Mouse (Mus musculus) embryonic facial prominence, embryonic 13.5 days (tissue): ENCODE results near the gene Rgcc. TPM values are rescaled to one million over a fixed set of nuclear protein-coding genes. Genes with fewer than 3 reads are reported as not detected.

Source experiments
- ATAC-seq: fragments of 200-750 bp; cut with Nextera tagmentation; 2 replicates; pipeline ENCODE4 v1.8.0; 2017; ENCODE audit warnings: low read depth; ENCODE audit not compliant: insufficient number of reproducible peaks, insufficient read depth, low FRiP score, low TSS enrichment
- H3K27ac ChIP-seq: fragments of 300-500 bp; sonication (generic); 2 replicates; pipeline ENCODE4 v1.5.1; 2015; ENCODE audit warnings: moderate library complexity, mild to moderate bottlenecking, inconsistent platforms
- H3K27me3 ChIP-seq: fragments of 300-500 bp; sonication (generic); 2 replicates; pipeline ENCODE4 v1.6.1; 2015; ENCODE audit warnings: mild to moderate bottlenecking, inconsistent platforms
- H3K36me3 ChIP-seq: fragments of 300-500 bp; sonication (generic); 2 replicates; pipeline ENCODE4 v1.6.1; 2015; ENCODE audit warnings: mild to moderate bottlenecking, inconsistent platforms
- H3K4me1 ChIP-seq: fragments of 300-500 bp; sonication (generic); 2 replicates; pipeline ENCODE4 v1.6.1; 2015; ENCODE audit warnings: inconsistent platforms
- H3K4me2 ChIP-seq: fragments of 300-500 bp; sonication (generic); 2 replicates; pipeline ENCODE4 v1.6.1; 2015; ENCODE audit warnings: moderate library complexity, mild to moderate bottlenecking, inconsistent platforms
- H3K4me3 ChIP-seq: fragments of 300-500 bp; sonication (generic); 2 replicates; pipeline ENCODE4 v1.5.1; 2015; ENCODE audit warnings: mild to moderate bottlenecking, inconsistent platforms
- H3K9ac ChIP-seq: fragments of 300-500 bp; sonication (generic); 2 replicates; pipeline ENCODE4 v1.6.1; 2015; ENCODE audit warnings: mild to moderate bottlenecking, inconsistent platforms
- H3K9me3 ChIP-seq: fragments of 300-500 bp; sonication (generic); 2 replicates; pipeline ENCODE4 v1.6.1; 2016; ENCODE audit warnings: inconsistent platforms
- WGBS: fragments of 180-500 bp; shearing (Covaris S2); methylation state at CpG from one replicate; pipeline ENCODE4 v1.1.7; 2015; ENCODE audit warnings: mixed read lengths; 5-methylcytosine and 5-hydroxymethylcytosine counted together
- polyA plus RNA-seq: library from polyadenylated mRNA; unstranded; fragments of >200 nt; fragmentation: Nextera tagmentation; extraction: Ambion mirVana; gene quantifications from 2 replicates; pipeline ENCODE4 v1.2.1, GENCODE M21; 2015

The Rgcc gene
- polyA plus RNA-seq = 46.1 and 52.6 TPM in 2 replicates

DNA sequence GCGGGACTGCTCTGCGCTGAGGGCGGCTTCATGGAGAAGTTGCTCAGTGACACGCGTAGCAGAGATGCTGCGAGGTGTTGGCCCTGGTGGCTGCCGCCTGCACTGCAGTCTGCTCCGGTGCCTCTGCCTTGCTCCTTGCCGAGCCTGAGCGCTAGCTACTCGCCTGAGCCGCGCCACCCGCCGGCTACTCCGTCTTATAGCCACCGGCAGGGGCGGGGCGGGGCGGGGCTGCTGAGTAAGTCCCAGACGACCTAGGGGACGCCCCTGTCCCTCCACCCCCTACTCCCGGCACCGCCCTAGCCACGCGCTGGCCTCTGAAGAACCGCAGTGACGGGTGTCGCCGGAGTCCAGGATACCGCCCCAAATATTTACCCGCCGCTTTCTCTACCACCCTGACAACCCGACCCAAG is at the start of gene Rgcc:
Gene Rgcc, minus strand, starts transcription at position 180 of the 410 bp plus-strand sequence.
- Histone ChIP-seq H3K27ac (peak within 1 kb of the TSS; percentile 44; the same call in 1 of the 2 replicates), H3K4me2 (peak within 1 kb of the TSS; percentile 94), H3K4me3 (peak within 1 kb of the TSS; percentile 59), H3K9ac (peak within 1 kb of the TSS; percentile 77), H3K27me3 (0 out of 2 replicates have a peak, but pooled peaks cover 3% of the 10 kb centered on the region), H3K4me1 (peaks cover 42% of the 10 kb centered on the region), H3K36me3 (no peaks in the 10 kb centered on the region), H3K9me3 (no peaks in the 10 kb centered on the region)
- under 1% methylated on average over 34 of the region's 34 CpGs for WGBS
- peak; percentile 92 for ATAC-seq

DNA sequence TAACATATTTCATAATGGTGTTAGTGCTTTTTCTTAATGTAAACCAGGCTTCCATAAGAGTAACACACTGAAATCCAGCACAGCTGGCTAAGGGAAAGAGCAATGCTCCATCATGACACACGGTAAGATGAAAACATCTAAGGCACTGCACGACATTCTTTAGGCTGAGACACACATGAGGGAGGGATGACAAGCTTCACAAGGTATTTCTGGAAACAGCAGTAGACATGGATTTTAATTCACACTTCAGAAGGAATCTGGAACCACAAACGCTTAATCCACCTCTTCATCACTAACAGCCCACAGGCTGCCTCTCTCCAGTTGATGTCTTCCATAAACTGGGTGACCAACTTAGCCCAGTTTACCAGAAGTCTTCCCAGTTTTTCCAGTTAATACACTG is 44.9 kb upstream of the Rgcc start:
- H3K4me2 ChIP-seq = no peak overlapping the region
- ATAC-seq = no peak
- H3K9ac ChIP-seq = no peak overlapping the region
- no peak overlapping the region for H3K27ac ChIP-seq
- WGBS = 54% methylated on average over 3 of the region's 3 CpGs
- H3K4me1 ChIP-seq = no peaks in the 10 kb centered on the region
- peaks cover 58% of the 10 kb centered on the region for H3K36me3 ChIP-seq
- no peaks in the 10 kb centered on the region for H3K9me3 ChIP-seq
- no peak overlapping the region for H3K4me3 ChIP-seq
- H3K27me3 ChIP-seq = no peaks in the 10 kb centered on the region

DNA sequence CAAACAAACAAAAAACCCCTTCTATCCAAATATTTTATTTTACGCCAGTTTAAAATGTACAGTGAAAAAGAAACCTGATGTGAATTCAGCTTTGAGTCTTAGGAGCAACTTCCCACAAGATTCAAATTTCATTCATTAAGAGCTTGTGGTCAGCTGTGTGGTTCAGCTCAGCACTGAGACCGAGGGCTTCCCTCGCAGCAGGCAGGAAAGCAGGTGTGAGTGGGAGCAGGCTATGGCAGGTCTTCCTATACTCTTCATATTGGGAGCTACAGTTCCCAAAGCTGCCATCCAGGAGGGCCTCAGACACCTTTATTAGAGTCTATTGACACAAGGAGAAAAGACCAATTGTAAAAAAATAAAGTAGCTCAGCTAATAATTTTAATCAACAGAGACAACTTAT is 34.2 kb upstream of the Rgcc start:
- Histone ChIP-seq H3K27me3 (no peaks in the 10 kb centered on the region), H3K36me3 (peaks cover 51% of the 10 kb centered on the region), H3K4me3 (no peak overlapping the region), H3K9me3 (no peaks in the 10 kb centered on the region), H3K4me1 (peaks cover 17% of the 10 kb centered on the region), H3K9ac (no peak overlapping the region), H3K27ac (no peak overlapping the region), H3K4me2 (no peak overlapping the region)
- no peak for ATAC-seq
- 69% methylated on average over 3 of the region's 3 CpGs for WGBS

DNA sequence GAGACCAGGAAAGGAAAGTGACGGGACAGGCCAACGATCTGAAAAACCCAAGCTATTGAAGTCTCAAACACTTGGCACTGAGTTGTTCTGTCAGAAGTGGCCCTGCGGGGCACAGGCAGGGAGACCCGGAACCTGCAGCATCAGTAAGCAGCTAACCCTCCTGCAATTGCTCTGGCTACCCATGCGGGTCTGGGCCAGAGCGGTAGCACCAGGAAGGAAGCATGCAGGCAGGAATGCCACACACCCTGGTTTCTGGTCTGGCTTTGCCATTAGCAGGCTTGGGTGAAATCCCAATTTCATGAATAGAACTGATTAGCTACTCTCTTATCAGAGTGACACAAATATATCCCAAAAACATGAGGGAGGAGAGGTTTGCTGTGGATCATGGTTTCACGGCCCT is 30.5 kb upstream of the Rgcc start:
- 59% methylated on average over 7 of the region's 7 CpGs for WGBS
- Histone ChIP-seq H3K27ac (peak overlapping the region; percentile 51), H3K27me3 (no peaks in the 10 kb centered on the region), H3K36me3 (peaks cover 26% of the 10 kb centered on the region), H3K9ac (no peak overlapping the region), H3K9me3 (no peaks in the 10 kb centered on the region), H3K4me3 (no peak overlapping the region), H3K4me2 (peak overlapping the region; percentile 52; the same call in 1 of the 2 replicates), H3K4me1 (peaks cover 17% of the 10 kb centered on the region)
- no peak for ATAC-seq

DNA sequence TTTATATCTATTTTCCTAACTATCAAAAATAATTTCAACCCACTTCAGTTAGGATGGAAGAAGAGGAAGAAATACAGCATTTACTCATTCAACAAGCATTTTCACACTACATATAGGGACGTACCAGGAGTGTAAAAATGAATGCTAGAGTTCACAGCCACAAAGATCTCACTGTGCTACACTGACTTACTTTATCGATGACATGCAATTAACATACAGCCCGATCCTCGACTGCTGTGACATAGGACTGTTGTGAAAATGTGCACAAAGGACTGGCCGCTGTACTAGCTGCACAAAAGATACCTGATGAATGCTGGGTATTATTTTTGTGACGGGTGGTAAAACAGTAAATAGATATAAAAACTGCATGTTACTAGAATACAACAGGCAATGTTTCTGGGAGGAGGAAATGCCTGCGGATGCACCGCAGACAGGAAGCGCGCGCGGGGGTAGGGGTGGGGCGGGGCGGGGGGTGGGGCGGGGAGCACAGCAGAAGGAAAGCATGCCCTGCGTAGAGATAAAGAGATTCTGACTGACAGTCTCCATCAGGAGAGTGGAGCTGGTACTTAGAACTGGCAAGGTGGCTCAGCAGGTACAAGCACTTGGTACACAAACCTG is 29.6 kb upstream of the Rgcc start:
- Histone ChIP-seq H3K27me3 (no peaks in the 10 kb centered on the region), H3K27ac (peak overlapping the region; percentile 28; the same call in 1 of the 2 replicates), H3K9me3 (no peaks in the 10 kb centered on the region), H3K36me3 (peaks cover 17% of the 10 kb centered on the region), H3K9ac (0 out of 2 replicates have a peak overlapping the region, but pooled peaks have one; percentile 27), H3K4me1 (peaks cover 17% of the 10 kb centered on the region), H3K4me2 (peak overlapping the region; percentile 52), H3K4me3 (peak overlapping the region; percentile 22)
- ATAC-seq = no peak
- WGBS = 41% methylated on average over 16 of the region's 16 CpGs

DNA sequence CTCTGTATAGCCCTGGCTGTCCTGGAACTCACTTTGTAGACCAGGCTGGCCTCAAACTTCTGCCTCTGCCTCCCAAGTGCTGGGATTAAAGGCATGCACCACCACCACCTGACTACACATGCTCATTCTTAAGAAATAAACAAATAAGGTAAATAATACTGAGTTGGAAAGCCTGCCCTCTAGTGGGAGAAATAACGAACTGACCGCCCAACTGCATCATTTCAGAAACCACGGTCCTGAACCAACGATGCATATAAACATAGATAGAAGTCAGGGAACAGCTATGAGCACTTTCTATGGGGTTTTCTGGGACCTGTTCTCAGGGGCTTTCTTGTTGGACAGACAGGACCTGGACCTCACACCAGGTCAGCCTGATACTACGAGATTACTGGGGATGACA is 25.6 kb upstream of the Rgcc start:
- Histone ChIP-seq H3K27ac (no peak overlapping the region), H3K36me3 (0 out of 2 replicates have a peak, but pooled peaks cover 2% of the 10 kb centered on the region), H3K4me2 (no peak overlapping the region), H3K9ac (no peak overlapping the region), H3K4me3 (no peak overlapping the region), H3K27me3 (no peaks in the 10 kb centered on the region), H3K9me3 (no peaks in the 10 kb centered on the region), H3K4me1 (peaks cover 14% of the 10 kb centered on the region)
- WGBS = 26% methylated on average over 5 of the region's 5 CpGs
- ATAC-seq = no peak

DNA sequence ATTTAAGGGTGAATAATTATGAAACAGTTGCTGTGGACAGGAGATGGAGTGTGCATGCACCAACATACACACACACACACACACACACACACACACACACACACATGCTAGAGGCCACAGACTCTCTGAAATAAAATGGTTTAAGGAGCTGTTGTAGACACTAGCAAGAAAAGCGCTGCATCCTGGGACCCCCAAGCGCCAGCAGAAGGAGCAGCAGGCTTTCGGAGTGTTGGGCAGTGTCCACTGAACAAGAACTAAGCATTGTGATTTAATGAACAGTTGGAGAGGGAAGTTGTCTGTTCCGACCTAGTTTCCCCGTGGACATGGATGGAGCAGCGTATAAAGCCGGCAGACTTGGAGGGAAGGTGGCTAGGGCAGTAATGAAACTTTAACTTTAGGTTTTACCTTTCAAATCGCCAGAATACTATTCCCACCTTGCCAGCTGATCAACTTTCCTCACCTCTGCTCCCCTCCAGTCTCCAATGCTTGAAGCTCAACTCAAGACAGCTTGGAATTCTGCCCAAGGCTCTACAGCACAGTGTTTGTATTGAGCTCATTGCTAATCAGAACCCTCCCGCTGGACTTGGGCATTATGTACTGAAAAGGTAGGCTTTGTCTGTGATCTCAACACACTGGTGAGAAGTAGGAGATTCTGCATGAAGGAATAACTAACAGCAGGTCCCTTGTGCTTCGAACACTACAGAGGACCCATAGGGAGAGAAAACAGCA is 22.8 kb upstream of the Rgcc start:
- Histone ChIP-seq H3K4me2 (no peak overlapping the region), H3K9me3 (no peaks in the 10 kb centered on the region), H3K4me3 (no peak overlapping the region), H3K27me3 (no peaks in the 10 kb centered on the region), H3K36me3 (no peaks in the 10 kb centered on the region), H3K27ac (no peak overlapping the region), H3K4me1 (peaks cover 9% of the 10 kb centered on the region; the same call in 1 of the 2 replicates), H3K9ac (no peak overlapping the region)
- ATAC-seq = no peak
- 77% methylated on average over 10 of the region's 10 CpGs for WGBS

DNA sequence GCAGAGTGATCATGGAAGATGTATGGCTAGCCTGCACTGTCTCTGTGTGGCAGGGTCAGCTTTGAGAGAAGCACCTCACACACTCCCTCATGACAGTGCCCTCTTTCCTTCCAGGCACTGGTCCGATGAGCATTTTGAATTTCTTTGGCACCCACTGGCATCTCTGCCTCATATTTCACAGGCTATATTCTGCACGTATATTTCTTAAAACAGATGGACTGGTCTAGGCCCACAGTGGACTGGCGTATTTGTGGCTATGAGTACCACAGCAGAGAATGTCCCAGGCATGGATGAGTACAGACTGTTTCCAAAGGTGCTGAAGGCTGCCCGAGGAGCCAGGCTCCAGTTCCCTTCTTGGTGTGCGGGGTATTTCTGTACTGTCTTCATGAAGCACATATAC is 20.4 kb upstream of the Rgcc start:
- no peak overlapping the region for H3K4me2 ChIP-seq
- H3K4me1 ChIP-seq = peaks cover 16% of the 10 kb centered on the region
- WGBS = 80% methylated on average over 5 of the region's 5 CpGs
- no peaks in the 10 kb centered on the region for H3K27me3 ChIP-seq
- H3K9me3 ChIP-seq = no peaks in the 10 kb centered on the region
- H3K36me3 ChIP-seq = no peaks in the 10 kb centered on the region
- no peak overlapping the region for H3K9ac ChIP-seq
- H3K27ac ChIP-seq = no peak overlapping the region
- no peak for ATAC-seq
- H3K4me3 ChIP-seq = no peak overlapping the region

DNA sequence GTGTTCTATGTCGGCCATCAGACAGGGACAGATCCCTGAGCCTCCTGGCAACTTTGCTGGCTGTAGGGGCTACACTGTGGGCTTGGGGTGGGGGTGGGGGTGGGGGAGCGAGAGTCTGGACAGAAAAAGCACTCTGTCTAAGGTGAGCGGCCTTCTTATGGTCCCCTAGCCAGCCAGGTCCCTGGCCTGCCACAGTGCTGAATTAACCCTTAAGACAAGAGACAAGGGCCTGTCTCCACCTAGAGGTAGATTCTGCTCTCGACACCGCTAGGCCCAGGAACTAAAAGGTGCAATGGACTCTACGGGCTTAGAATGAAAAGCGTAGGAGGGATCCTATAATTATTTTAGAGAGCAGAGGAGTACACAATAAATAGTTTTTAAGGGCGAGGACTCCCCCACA is 19.7 kb upstream of the Rgcc start:
- no peaks in the 10 kb centered on the region for H3K36me3 ChIP-seq
- no peaks in the 10 kb centered on the region for H3K27me3 ChIP-seq
- no peak overlapping the region for H3K27ac ChIP-seq
- no peaks in the 10 kb centered on the region for H3K9me3 ChIP-seq
- no peak overlapping the region for H3K9ac ChIP-seq
- H3K4me2 ChIP-seq = no peak overlapping the region
- peaks cover 17% of the 10 kb centered on the region for H3K4me1 ChIP-seq
- 0 out of 2 replicates have a peak, but pooled peaks have one; percentile 57 for ATAC-seq
- no peak overlapping the region for H3K4me3 ChIP-seq
- 21% methylated on average over 8 of the region's 8 CpGs for WGBS

DNA sequence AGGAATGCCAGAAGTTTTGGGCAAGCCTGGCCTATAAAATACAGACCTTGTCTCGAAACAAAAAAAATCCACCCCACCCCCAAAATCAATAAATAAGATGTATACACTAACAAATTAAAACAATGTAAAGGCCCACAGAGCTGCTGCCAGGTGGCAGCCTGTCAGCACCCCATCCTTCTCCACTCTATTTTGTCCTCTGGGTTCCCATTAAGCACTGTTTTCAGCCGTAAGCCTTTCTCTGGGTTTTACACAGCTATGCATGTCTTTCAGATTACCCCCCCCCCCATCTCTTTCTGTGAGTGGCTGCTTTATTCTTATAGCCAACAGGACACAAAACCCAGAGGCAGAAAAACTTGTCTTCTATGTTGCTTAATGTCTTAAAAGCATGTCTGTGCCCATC is 16.2 kb upstream of the Rgcc start:
- no peaks in the 10 kb centered on the region for H3K36me3 ChIP-seq
- peaks cover 31% of the 10 kb centered on the region for H3K4me1 ChIP-seq
- ATAC-seq = no peak
- 54% methylated on average over 2 of the region's 2 CpGs for WGBS
- H3K9me3 ChIP-seq = no peaks in the 10 kb centered on the region
- H3K27me3 ChIP-seq = no peaks in the 10 kb centered on the region
- no peak overlapping the region for H3K4me2 ChIP-seq
- H3K4me3 ChIP-seq = no peak overlapping the region
- no peak overlapping the region for H3K27ac ChIP-seq
- H3K9ac ChIP-seq = no peak overlapping the region

DNA sequence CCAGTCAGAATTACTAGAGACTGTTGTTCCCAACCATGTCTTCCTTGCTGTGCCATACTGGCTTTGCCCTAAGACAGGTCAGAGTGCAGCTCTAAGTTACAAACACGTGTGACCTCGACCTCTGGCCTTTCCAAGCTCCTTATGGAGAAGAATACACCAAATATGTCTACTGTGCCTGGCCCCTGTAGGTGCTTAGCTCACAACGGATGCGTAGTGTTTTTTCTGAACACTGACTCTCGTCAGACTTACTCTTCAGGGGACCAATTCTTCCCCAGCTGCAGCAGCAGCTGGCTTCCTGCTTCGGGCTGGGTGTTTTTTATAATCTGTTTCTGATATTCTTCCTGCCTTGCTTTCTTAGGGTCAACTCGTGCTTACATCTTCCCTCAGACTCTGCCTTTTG is 14.4 kb upstream of the Rgcc start:
- no peak for ATAC-seq
- no peak overlapping the region for H3K4me2 ChIP-seq
- no peak overlapping the region for H3K9ac ChIP-seq
- H3K4me1 ChIP-seq = peaks cover 43% of the 10 kb centered on the region
- H3K27me3 ChIP-seq = no peaks in the 10 kb centered on the region
- no peaks in the 10 kb centered on the region for H3K36me3 ChIP-seq
- H3K9me3 ChIP-seq = no peaks in the 10 kb centered on the region
- WGBS = 25% methylated on average over 7 of the region's 7 CpGs
- H3K4me3 ChIP-seq = no peak overlapping the region
- H3K27ac ChIP-seq = no peak overlapping the region
